Mouse (Mus musculus): Measurements from ENCODE around the gene C130032M10Rik. TPM values are rescaled to one million over a fixed set of nuclear protein-coding genes. Genes with fewer than 3 reads are reported as not detected.
A peak's percentile ranks its signal among the peaks of the same experiment; 100 is the strongest.

C130032M10Rik gene
- polyA plus RNA-seq, 1 experiment from 2014 or later = not detected

DNA sequence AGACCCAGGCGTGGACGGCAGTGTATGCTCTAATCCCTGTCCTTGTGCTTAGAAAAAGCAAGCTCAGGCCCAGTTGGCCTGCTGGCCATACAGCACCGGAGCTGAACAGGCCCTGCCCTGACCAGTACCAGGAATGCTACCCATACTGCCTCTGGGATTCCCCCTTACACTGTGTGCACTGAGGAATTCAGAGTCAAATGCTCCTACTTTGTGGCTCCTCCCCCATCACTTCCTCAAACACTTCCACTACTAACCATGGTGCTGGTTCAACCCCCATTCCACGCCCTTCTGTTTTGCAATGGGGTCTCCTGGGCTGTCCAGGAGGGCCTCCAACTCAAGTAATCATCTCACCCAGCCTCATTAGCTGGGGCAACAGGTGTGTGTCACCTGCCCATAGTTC, 18.4 kb downstream of the C130032M10Rik start:
- Histone ChIP-seq H3K9me3 (replicated peaks) (no peaks in the 10 kb centered on the region), H3K4me3 (replicated peaks) (no peak overlapping the region), H3K27me3 (no peaks in the 10 kb centered on the region), H3K27ac (replicated peaks) (no peak overlapping the region), H3K36me3 (replicated peaks) (no peaks in the 10 kb centered on the region), H3K4me1 (replicated peaks) (peaks cover 23% of the 10 kb centered on the region), H3K4me2 (no peak overlapping the region), H3K9ac (no peak overlapping the region)
- ATAC-seq (ENCODE audit: insufficient read depth) = no peak; the same call in 1 of the 2 replicates
- WGBS (ENCODE audit: insufficient replicate concordance) = 55% methylated on average over 4 of the region's 4 CpGs

DNA sequence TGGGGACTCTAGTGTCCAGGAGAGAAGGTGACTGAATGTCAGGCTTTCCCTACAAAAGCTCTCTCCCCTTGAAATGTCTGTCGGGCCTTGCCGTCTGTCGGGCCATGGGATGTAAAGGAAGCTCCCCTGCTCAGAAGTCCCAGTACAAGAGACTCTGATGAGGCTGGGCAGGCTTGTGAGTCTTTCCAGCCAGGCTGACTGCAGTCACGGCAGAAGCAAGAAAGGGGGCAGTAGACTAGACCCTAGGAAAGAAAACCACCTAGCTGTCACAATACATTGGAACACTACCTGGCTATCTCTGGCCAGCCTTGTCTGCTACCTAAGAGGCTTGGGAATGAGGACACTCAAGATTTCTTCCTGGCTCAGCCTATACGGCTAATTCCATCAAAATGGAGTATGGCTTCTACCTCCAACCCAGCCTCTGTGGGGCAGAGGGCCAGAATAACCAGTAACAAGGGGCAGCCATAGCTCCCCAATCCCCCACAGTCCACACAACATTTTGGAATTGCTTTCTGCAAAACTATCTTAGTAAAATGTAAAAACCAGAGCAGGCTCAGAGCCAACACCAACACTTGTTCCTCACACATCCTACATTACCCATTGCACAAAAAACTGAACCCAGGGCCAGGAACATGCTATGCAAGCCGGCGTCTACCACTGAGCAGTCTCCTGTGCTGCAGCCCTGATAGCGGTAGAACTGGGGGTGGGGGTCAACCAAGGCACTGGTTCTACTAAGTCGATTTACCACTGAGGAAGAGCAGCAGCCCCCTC, 19.4 kb downstream of the C130032M10Rik start:
- no peak overlapping the region for H3K4me3 ChIP-seq (replicated peaks)
- no peak overlapping the region for H3K9ac ChIP-seq
- 66% methylated on average over 9 of the region's 9 CpGs for WGBS (ENCODE audit: insufficient replicate concordance)
- H3K4me2 ChIP-seq = no peak overlapping the region
- ATAC-seq (ENCODE audit: insufficient read depth) = no peak
- peaks cover 26% of the 10 kb centered on the region for H3K4me1 ChIP-seq (replicated peaks)
- H3K27ac ChIP-seq (replicated peaks) = no peak overlapping the region
- no peaks in the 10 kb centered on the region for H3K36me3 ChIP-seq (replicated peaks)
- no peaks in the 10 kb centered on the region for H3K9me3 ChIP-seq (replicated peaks)
- no peaks in the 10 kb centered on the region for H3K27me3 ChIP-seq

DNA sequence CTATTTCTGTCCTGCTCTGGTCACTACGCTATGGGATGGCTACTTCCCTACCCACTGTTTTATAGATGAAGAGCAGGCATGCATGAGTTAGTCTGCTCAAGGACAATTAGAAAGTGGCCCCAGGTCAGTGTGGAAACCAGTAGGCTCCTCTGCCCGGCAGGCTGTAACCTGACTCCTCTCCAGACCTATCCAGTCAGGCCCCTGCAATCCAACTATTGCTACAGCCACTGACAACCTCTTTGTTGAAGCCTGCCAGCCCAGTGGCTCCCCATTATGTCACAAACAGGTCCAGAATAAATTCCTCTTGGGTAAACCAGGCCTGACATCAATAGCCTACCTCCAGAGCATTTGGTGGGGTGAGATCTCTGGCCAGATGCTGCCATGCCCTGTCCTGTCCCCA, 21.1 kb downstream of the C130032M10Rik start:
- ATAC-seq (ENCODE audit: insufficient read depth) = peak; percentile 61
- Histone ChIP-seq H3K9ac (no peak overlapping the region), H3K27ac (replicated peaks) (0 out of 2 replicates have a peak overlapping the region, but pooled peaks have one; percentile 24), H3K36me3 (replicated peaks) (no peaks in the 10 kb centered on the region), H3K9me3 (replicated peaks) (no peaks in the 10 kb centered on the region), H3K27me3 (no peaks in the 10 kb centered on the region), H3K4me3 (replicated peaks) (no peak overlapping the region), H3K4me1 (replicated peaks) (peaks cover 34% of the 10 kb centered on the region), H3K4me2 (no peak overlapping the region)
- WGBS (ENCODE audit: insufficient replicate concordance) = 72% methylated on average over 2 of the region's 2 CpGs

DNA sequence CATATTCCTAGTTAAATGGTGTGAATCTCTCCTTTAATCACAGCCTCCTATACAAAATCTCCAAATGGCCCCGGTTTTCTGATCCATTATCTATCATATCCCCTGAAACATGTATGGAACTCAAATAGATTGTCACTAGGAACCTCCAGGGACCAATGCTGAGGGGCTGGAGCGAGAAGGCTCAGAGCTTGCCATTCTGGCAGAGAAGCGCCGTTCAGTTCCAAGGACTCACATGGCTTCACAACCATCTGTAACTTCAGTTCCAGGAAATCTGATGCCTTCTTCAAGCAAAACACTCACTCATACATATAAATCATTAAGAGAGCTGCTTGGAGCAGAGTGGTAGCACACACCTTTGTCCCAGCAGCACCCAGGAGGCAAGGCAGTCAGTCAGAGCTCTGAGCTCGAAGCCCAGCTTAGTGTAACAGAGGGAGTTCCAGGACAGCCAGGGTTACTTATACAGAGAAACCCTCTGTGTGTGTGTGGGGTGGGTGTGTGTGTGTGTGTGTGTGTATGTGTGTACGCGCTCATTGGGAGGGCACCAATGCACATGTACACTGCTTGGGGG, 23.6 kb downstream of the C130032M10Rik start:
- Histone ChIP-seq H3K4me2 (no peak overlapping the region), H3K9me3 (replicated peaks) (no peaks in the 10 kb centered on the region), H3K4me3 (replicated peaks) (no peak overlapping the region), H3K27ac (replicated peaks) (no peak overlapping the region), H3K27me3 (no peaks in the 10 kb centered on the region), H3K4me1 (replicated peaks) (peaks cover 35% of the 10 kb centered on the region), H3K9ac (no peak overlapping the region), H3K36me3 (replicated peaks) (no peaks in the 10 kb centered on the region)
- ATAC-seq (ENCODE audit: insufficient read depth) = no peak
- WGBS (ENCODE audit: insufficient replicate concordance) = 74% methylated on average over 7 of the region's 7 CpGs

DNA sequence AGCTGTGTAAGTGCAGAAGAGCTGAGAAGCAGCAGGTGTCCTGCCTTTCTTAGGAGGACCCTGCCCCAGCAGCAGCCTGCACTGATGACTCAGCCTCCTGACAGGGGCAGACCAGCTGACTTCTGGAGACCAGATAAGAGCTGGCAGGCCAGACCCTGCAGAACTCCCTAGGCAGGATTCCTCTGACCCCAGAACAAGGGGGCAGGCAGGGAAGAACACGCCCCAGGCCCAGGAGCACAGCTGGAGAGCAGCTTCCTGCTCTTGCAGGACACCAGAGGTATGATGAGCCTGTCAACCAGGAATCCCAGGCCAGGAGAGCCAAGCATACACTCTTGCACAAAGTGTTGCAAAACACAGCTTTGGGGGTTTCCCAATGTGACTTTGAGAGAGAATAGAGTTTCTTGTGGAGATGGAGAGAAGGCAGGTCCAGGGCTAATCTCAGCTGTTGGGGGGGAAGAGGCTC, 25.8 kb downstream of the C130032M10Rik start:
- Histone ChIP-seq H3K27ac (replicated peaks) (0 out of 2 replicates have a peak overlapping the region, but pooled peaks have one; percentile 19), H3K9ac (no peak overlapping the region), H3K9me3 (replicated peaks) (no peaks in the 10 kb centered on the region), H3K27me3 (no peaks in the 10 kb centered on the region), H3K4me1 (replicated peaks) (peaks cover 47% of the 10 kb centered on the region), H3K4me2 (no peak overlapping the region), H3K36me3 (replicated peaks) (no peaks in the 10 kb centered on the region), H3K4me3 (replicated peaks) (no peak overlapping the region)
- peak; percentile 36; the same call in 1 of the 2 replicates for ATAC-seq (ENCODE audit: insufficient read depth)
- 22% methylated on average over 1 of the region's 1 CpGs for WGBS (ENCODE audit: insufficient replicate concordance)

DNA sequence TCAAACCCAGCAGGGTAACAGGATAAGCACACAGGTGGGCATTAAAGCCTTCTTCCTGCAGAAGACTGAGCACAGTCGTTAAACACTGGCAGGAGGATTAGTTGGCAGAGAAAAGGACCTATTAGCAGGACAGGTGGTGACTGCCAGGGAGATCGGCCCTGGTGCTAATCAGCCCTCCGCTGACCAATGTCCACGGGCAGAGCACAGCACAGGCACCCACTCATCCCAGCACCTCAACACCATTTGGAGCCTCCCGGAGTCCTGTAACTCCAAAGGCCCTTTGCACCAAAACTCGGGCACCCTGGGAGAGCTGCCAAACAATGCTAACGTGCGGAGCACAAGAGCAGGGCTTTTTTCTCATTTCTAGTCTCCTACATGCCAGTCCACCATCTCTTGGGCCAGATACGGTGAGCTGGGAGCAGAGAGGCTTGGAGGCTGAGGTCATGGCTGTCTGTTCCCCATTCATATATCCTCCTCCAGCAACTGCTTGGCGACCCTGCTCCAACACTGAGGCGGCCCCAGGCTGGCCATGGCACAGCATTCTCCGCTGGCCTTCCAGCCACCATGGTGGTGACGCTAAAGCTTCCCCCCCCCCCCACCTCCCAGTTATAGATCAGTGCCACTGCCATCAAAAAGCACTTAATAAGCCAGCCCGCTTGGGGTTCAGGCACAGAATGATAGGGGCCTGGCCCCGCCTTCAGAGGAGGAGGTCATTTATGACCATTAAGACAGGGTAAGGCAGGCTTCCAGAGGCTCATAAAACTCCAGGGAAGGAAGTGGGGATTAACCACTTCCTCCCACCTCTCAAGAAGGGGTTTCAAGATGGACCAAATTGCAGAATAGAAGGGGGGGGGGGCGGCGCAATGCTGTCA, 28.6 kb downstream of the C130032M10Rik start:
- H3K27ac ChIP-seq (replicated peaks) = no peak overlapping the region
- no peak overlapping the region for H3K4me2 ChIP-seq
- peaks cover 58% of the 10 kb centered on the region for H3K4me1 ChIP-seq (replicated peaks)
- no peak for ATAC-seq (ENCODE audit: insufficient read depth)
- H3K27me3 ChIP-seq = no peaks in the 10 kb centered on the region
- no peak overlapping the region for H3K9ac ChIP-seq
- H3K4me3 ChIP-seq (replicated peaks) = no peak overlapping the region
- no peaks in the 10 kb centered on the region for H3K36me3 ChIP-seq (replicated peaks)
- WGBS (ENCODE audit: insufficient replicate concordance) = 44% methylated on average over 17 of the region's 17 CpGs
- H3K9me3 ChIP-seq (replicated peaks) = no peaks in the 10 kb centered on the region

DNA sequence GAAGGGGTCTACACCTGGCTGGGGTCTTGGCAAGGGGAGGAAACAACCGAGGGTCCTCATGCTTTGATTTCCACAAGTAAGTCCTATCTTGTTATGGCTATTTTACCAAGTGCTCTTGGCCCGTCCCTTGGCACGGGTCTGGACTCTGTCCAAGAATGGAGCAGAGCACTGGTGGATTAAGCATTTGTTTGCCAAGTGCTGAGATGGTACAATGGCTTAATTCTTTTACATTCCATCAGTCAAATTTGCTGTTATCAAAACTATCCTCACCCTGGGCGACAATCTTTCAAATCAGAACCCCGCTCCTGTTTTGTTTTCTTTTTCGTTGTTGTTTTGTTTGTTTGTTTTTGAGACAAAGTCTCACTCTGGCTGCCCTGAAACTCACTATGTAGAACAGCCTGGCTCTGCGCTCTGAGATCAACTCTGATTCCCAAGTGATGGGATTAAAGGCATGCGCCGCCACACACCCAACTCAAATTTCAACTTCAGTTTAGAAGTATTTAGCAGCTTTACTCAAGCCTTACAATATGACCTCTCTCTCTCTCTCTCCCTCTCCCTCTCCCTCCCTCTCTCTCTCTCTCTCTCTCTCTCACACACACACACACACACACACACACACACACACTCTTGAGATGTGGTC, 29.4 kb downstream of the C130032M10Rik start:
- 51% methylated on average over 9 of the region's 9 CpGs for WGBS (ENCODE audit: insufficient replicate concordance)
- Histone ChIP-seq H3K9me3 (replicated peaks) (no peaks in the 10 kb centered on the region), H3K27me3 (no peaks in the 10 kb centered on the region), H3K9ac (no peak overlapping the region), H3K27ac (replicated peaks) (no peak overlapping the region), H3K4me2 (no peak overlapping the region), H3K4me1 (replicated peaks) (peaks cover 63% of the 10 kb centered on the region), H3K4me3 (replicated peaks) (no peak overlapping the region), H3K36me3 (replicated peaks) (no peaks in the 10 kb centered on the region)
- ATAC-seq (ENCODE audit: insufficient read depth) = no peak

DNA sequence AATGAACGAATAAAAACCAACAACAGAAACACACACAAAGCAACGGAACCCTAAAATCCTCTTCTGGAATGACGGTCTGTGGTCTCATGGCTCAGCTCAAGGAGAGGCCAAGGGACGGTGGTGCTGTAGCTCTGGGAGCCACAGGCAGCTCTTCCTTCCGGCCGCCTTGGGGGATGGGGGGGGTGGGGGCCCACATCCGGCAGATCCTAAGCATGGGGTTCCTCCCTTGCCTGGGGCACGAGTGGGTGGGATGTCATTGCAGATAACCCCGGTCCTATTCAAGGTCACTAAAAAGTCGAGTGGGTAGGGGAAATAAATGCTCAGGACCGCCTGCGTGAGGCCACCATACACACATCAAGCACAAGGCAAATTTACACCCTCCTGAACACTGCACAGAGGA, 31.3 kb downstream of the C130032M10Rik start:
- WGBS (ENCODE audit: insufficient replicate concordance) = 14% methylated on average over 12 of the region's 12 CpGs
- Histone ChIP-seq H3K9me3 (replicated peaks) (no peaks in the 10 kb centered on the region), H3K4me2 (no peak overlapping the region), H3K4me3 (replicated peaks) (no peak overlapping the region), H3K27me3 (no peaks in the 10 kb centered on the region), H3K36me3 (replicated peaks) (no peaks in the 10 kb centered on the region), H3K27ac (replicated peaks) (peak overlapping the region; percentile 67), H3K4me1 (replicated peaks) (peaks cover 54% of the 10 kb centered on the region), H3K9ac (no peak overlapping the region)
- ATAC-seq (ENCODE audit: insufficient read depth) = no peak

DNA sequence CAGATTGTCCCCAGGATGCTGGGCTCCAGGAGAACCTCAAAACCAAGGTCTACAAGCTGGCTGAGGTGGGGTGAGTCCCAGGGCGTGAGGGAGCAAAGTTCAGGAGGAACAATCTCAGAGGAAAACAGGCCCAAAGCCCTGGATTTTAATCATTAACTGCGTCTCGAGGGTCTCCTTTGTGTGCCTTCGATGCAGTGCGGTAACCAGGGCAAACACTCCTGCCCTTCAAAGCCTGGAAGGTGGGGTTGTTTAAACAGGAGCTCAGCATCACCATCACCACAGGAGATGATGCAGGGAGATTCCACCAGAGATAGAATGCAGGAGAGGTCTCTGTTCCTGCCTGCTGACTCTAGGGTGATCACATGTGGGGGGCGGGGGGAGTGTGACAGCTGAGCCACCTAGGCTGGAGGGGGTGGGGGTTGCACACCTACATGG, 32.2 kb downstream of the C130032M10Rik start:
- peaks cover 52% of the 10 kb centered on the region for H3K4me1 ChIP-seq (replicated peaks)
- no peaks in the 10 kb centered on the region for H3K36me3 ChIP-seq (replicated peaks)
- no peaks in the 10 kb centered on the region for H3K9me3 ChIP-seq (replicated peaks)
- WGBS (ENCODE audit: insufficient replicate concordance) = 58% methylated on average over 6 of the region's 6 CpGs
- H3K27me3 ChIP-seq = no peaks in the 10 kb centered on the region
- H3K4me2 ChIP-seq = no peak overlapping the region
- ATAC-seq (ENCODE audit: insufficient read depth) = peak; percentile 59
- H3K27ac ChIP-seq (replicated peaks) = peak overlapping the region; percentile 67
- no peak overlapping the region for H3K4me3 ChIP-seq (replicated peaks)
- H3K9ac ChIP-seq = no peak overlapping the region

DNA sequence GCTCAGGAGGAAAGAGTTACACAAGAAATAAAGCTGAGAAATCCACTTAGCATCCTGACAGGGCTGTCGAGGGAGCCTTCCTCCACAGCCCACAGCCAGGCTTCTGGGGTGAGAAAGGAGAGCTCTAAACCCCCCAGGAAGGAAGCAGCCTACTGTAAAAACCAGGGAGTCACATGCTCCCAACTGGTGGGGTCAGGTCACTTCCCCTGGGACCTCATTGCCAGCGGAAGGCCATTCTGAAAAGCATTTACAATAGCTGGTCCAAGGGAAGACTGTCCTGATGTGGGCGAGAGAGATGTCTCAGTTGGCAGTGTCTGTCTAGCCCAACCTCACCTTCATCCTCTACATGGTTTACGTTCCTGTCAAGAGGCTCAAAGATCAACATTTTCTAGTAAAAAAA, 33.0 kb downstream of the C130032M10Rik start:
- no peak for ATAC-seq (ENCODE audit: insufficient read depth)
- WGBS (ENCODE audit: insufficient replicate concordance) = 36% methylated on average over 4 of the region's 4 CpGs

More for the DNA sequence above, 33.0 kb downstream of the C130032M10Rik start:
- Histone ChIP-seq H3K9ac (no peak overlapping the region), H3K4me2 (no peak overlapping the region), H3K9me3 (replicated peaks) (no peaks in the 10 kb centered on the region), H3K36me3 (replicated peaks) (no peaks in the 10 kb centered on the region), H3K27me3 (no peaks in the 10 kb centered on the region), H3K4me1 (replicated peaks) (peaks cover 56% of the 10 kb centered on the region), H3K4me3 (replicated peaks) (no peak overlapping the region), H3K27ac (replicated peaks) (peak overlapping the region; percentile 64)
